Mouse (Mus musculus) urinary bladder, adult 2 months (tissue): ENCODE results near the gene Vamp5. TPM values are rescaled to one million over a fixed set of nuclear protein-coding genes. Genes with fewer than 3 reads are reported as not detected.

Experiments
- DNase-seq: peaks from one replicate; pipeline ENCODE4 v3.0.0; 2022; ENCODE audit warnings: low spot score
- polyA plus RNA-seq: library from polyadenylated mRNA; depleted of rRNA; stranded (reverse); fragments of >200 nt; gene quantifications from 2 replicates; pipeline ENCODE4 v1.2.3, GENCODE M21; 2012

The Vamp5 gene
- polyA plus RNA-seq, 1 experiment, result 102 TPM

DNA sequence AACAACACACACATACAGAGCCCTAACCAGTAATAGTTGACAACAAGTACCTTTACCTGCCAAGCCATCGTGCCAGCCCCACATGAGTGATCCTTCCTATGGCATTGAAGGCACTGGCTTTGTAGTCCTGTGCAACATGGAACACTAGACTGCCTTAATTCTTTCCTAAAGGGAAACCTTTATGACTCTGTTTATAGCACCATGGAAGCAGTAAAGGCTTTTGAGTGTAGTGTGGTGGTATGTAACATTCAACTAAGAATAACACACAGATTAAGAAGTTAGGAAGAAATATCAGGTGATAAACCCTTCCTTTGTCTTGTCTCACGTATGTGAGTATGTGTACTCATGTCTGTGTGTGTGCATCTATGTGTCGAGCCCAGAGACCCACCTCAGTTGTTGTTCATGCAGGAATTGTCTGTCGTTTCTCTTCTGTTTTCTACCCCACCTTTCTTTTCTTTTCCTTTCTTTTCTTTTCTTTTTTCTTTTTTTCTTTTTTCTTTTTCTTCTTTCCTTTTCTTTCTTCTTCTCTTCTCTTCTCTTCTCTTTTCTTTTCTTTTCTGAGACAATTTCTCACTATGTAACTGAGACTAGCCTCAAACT is 13.3 kb downstream of the Vamp5 start, which contains the start of gene Rnf181:
TSS of gene Rnf181 (minus strand) at position 113 of the 600 bp plus-strand sequence.
- no peak for DNase-seq

DNA sequence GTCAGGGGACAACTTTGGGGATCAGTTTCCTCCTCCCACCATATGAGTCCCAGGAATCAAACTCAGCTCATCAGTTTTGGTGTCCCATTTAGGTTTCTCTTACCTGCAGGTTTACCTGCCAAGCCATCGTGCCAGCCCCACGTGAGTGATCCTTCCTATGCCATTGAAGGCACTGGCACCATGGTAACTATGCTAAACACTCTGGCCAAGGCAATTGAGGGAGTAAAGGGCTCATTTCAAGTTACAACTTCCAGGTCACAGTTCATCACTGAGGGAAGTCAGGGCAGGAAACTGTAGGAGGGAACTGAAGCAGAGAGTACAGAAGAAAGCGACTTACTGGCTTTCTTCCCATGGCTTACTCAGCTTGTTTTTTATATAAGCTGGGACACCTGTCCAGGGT is 14.0 kb downstream of the Vamp5 start:
- no peak for DNase-seq

DNA sequence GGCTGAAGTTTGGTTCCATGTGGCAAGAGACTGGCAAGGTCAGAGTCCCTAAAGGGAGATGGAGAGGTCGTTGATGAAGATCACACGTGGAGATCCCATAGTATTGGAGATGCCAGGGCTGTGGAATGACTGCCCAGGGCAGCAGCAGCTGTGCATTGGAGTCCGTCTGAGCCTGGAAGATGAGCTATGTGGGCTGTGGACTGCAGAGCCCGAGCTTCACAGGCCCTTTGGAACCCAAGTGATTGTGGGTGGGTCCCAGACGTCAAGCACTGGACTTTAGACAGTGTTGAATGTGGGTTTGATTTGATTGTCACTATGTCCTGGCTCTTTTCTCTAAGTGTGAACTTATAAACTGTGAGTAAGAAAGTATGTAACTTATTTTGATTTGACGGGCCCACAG is 15.3 kb downstream of the Vamp5 start:
- DNase-seq, result no peak

DNA sequence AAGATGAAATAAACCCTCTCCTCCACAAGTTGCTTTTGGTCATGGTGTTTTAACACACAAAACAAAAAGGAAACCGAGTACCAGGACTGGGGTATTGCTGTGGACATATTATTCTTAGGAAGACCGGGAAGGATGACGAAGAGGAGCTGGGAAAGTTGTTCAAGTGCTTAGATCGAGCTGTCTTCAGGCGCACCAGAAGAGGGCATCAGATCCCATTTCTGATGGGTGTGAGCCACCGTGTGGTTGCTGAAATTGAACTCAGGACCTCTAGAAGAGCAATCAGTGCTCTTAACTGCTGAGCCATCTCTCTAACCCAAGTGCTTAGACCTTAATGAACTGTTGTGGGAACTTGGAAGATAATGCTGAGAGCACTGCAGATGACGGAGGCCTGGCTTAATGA is 16.3 kb downstream of the Vamp5 start:
- DNase-seq, result no peak

DNA sequence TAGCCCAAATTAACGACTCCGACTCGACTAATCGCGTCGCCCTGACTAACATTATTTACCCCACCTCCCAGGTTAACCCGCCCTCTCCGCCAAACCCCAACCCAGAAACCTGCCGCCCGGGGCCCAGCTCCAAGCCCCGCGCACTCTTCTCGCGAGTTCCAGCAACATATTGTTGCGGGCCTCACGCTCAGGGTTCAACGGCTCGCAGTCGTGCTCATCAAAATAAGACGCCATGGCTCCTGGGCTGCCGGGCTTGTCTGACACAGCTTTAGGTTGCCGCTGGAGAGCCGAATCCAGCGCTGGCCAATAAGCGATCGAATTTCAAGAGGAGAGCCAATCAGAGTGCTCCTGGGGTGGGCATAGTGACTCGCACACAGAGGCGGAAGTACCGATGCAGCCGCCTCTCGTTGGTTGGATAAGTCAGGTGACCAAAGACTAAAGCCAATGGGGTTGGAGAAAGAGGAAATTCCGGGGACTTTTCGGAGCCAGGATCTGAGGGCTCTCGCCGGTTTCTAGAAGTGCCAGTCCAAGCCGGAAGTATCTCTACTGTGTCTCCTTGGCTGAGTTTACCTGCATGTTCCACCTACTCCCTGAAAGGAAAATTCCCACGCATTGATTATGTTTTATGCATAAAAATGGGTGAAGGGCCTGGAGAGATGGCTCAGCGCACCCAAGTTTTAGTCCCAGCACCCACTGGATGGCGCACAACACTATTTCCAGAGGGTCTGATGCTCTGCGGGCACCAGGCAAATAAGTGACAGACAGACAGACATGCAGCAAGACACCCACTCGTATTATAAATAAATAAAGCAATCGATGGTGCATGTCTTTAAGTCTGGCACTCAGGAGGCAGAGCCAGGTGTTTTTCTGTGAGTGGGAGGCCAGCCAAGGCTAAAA is 17.9 kb downstream of the Vamp5 start:
- peak; percentile 75 for DNase-seq

DNA sequence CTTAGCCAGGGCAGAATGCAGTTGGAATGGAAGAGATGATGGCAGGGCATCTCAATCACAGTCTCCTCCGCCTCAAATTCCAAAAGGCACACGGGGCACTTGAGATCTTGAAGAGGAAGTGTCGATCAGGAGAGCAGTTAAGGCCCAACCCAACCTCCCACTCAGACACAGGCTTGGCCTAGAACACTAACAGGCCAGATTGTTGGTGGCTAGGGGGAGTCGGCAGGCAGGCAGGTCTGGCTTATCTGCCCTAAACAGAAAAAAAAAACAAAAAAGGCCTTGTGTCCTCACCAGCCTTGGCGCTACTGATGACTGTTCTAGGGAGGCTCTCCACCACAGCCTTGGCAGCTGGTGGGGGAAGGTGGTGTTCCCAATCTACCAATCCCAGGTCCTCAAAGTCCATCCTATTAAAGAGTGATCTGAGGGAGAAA is 19.1 kb downstream of the Vamp5 start:
- no peak for DNase-seq

DNA sequence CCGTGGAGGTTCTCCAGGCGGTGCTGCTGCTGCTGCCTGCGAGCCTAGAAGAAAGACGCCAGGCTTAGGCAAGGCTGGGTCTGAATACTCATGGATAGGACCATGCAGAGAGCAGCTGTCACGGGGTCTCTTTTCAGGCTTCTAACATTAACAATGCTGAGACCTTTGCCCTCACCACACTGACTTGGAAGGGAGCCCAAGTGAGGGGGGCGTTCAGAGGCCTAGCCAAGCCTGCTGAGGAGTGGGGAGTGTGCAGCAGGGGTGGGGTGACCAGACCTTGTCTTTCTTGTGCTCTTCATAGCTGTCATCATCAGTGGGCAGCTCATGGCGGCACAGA is 19.7 kb downstream of the Vamp5 start:
- DNase-seq, result no peak

DNA sequence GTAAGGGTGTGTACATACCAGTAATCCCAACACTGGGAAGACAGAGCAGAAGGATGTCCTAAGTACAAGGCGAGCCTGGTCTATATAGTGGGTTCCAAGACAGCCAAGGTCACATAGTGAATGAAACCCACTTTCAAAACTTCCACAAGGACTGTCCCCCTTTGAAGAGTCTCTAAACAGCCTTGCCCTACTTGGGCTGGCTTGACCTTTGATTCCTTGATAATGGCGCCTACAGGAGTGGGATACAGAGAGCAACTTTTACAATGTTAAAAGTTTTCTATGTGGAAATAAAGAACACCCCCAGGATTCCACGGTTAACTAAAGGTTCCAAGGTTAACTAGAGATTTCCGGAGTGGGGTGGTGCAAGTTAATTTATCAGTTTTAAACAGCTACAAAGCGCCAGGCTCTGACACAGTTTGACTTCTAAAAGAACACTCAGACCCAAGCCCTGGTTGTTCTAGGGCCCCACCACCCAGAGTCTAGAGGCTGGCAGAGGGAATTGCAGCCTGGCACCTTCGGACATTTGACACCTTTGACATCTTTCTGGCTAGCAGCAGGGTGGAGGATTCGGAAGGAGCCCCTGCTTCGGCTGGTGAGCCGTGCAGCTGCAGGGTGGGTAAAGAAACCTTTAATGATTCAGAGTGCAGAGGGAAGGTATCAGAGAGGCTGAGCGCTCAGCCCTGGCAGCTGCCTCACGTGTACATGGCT is 20.2 kb downstream of the Vamp5 start:
- DNase-seq, result no peak

DNA sequence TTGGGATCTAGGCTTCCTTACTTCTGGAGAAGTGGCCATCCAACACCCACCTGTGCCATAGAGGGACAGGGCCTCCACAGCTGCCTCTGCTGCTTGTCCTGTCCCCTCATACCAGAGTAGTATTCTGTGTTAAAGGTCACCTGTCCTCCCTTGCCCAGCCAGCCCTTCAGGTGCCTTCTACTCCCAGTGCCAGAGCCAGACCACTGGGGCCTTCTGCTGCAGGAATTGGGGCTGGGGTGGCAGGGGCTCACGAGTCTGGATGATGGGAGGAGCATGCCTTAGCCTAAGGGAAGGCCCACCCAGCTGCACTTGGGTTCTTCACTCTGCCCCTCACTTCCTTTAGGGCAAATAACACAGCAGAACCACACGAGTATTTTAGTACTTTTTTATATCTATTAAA is 20.9 kb downstream of the Vamp5 start:
- no peak for DNase-seq

DNA sequence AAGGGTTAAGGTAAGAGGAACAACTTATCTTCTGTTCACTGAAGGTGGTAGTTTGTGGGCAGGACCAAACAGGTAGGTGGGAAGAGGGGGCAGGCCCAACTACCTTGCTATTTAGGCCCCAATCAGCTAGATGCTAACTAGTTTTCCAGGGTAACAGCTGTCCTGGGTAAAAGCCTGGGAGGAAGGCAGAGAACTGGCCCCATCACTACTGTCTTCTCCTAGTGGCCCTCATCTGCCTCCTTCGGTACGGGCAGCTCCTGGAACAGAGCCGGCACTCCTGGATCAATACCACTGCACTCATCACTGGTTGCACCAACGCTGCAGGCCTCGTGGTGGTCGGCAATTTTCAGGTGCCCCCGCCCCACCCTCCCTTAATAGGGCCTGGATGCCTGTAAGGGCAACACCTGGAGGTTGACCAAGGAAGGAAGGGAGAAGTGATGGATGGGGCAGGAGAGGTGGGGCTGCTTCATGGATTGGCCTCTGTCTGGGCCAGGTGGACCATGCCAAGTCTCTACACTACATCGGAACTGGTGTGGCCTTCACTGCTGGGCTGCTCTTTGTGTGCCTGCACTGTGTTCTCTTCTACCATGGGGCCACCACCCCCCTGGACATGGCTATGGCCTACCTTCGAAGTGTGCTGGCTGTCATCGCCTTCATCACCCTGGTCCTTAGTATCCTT is 22.0 kb downstream of the Vamp5 start:
- no peak for DNase-seq

DNA sequence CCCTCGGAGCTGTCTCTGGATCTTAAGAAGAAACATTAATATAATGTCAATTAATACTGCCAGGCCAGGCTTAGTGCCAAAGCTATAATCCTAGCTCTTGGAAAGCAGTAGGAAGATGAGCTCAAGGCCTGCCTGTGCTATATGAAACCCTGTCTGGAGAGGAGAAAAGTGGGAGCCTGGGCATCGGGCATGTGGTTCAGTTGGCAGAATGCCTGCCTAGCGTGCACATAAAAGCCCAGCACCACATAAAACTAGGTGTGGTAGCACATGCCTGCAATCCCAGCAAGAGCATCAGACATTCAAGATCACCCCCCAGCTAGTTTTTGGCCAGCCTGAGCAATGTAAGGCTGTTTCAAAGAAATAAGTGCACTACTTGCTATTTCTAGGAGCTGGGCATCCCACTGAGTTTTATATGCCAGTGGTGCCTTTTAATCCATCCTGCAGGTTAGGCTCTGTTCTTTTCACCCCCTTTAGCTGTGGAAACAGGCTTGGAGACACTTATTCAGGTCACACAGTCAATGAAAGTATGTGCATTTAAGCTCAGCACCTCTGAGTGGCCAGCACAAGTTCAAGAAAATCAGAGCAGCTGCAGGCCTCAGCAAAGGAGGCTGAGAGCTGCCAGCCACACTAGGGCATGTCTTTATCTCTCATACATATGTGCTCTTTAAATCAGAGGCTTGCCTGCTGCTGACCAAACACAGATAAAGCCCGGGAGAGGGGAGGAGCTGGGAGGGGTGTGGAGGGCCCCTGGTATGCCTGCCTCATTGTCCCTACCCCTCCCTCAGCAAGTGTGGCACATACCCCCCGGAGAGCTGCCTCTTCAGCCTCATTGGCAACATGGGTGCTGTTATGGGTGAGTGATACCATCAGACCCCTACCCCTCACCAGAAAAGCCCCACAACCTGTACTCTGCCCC is 22.8 kb downstream of the Vamp5 start:
- no peak for DNase-seq

DNA sequence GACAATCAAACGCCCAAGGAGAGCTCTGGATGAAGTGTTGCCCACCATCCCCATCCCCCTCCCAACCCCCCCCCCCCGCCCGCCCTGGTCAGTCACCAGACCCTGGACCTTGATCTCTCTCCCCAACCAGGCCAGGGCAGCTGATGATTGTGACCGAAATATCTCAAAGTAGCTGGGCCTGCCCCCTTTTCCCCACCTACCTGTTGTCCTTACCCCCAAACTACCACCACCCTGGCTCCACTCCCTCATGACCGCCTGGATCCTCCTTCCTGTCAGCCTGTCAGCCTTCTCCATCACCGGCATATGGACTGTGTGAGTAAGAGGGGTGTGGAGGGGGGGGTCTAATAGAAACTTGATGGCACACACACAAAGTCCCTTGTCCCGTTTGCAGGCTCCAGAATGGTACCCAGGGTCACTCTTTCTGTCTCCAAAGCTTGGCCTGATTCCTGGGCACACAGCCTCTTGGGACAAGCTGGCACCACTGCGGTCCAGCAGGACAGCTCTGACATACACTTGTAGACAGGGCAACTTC is 24.2 kb downstream of the Vamp5 start:
- no peak for DNase-seq

DNA sequence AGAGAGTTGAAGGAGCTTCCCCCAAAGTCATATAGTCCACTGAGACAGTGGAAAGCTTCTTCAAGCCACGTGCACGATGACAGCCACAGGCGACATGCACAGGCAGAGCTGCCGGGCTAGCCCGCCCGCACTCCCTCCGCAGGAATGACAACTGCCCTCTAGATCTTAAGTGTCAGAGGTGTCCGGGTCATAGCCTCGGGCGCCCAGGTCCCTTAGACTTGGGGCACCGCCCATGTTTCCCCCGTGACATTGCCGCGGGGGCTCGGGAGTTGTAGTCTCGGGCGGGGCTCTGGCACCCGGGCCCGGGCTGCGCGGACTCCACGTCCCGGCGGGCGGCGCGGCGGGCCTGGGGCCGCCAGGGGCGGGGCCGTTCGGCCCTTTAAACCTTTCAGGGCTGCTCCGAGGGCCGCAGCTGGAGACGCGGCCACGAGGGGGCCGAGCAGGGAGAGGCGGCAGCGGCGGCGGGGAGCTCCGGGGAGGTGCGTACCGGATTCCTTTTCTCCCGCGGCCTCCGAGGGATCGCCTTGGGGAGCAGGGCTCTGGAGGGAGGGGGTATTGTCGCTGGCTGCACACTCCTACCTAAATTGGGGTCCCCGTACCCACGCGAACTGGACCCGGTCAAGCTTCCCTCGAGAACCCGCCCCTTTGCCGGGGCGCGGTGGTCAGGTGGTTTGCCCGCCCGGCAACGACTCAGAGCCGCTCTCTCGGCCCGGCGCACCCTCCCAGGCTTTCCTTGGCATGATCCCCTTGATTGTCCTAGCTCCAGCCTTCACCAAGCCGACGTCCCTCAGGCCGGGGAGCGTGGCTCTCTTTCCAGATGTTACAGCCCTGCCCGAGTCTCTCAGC is 25.0 kb downstream of the Vamp5 start, which contains the start of gene Tmem150a:
TSS of gene Tmem150a (plus strand) at position 382 of the 846 bp plus-strand sequence.
- peak; percentile 73 for DNase-seq

DNA sequence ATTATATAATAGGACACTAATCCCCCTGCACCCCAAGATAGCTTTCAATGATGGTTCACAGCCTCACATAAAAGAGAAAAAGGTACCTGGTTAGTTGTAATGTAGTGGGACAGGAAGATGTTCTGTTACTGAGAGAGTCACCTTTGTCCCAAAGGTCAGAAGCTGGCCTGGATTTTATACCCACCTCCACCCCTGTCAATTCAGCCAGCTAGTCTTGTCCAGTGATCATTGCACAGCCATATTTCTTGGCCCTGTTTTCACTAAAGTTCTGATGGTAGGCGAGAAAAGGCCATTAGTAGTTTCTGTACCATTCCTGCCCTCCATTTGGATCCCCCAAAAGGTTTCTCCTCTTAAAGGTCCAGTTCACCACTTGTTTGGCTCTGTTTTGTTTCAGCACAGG is 26.2 kb downstream of the Vamp5 start:
- DNase-seq, result no peak

DNA sequence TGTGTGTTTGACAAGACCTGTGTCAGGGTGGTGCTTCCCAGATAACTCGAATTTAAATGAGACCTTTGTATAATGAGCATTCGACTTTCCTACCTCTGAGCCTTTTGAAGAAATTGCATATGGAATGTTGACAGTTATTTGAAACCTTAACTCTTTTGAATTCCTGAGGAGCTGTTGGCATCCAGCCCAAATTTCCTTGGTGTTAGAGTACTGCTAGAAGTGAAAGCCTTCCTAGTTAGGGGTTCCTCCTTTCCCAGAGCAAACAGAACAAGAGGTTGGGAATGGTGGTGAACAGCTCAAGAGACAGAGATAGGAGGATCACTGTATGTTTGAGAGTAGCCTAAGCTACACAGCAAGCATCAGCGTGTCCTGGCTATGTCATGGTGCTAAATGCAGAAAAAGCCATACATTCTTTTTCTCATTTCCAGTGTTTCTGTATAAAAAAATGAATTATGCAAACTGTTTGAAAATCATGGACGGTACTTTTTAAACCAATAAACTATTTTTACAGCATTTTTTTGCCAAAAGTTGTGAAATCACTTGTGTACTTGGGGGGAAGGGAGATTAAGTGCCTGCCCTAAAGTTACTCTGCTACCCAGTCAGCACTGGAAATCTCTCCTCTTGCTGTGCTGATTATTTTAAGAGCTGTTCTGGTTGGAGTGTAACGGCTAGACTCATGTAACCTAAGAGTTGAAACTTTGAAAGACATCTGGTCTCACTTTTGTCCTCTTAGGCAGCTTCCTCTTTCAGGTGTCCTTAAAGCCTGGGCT is 27.4 kb downstream of the Vamp5 start:
- no peak for DNase-seq

DNA sequence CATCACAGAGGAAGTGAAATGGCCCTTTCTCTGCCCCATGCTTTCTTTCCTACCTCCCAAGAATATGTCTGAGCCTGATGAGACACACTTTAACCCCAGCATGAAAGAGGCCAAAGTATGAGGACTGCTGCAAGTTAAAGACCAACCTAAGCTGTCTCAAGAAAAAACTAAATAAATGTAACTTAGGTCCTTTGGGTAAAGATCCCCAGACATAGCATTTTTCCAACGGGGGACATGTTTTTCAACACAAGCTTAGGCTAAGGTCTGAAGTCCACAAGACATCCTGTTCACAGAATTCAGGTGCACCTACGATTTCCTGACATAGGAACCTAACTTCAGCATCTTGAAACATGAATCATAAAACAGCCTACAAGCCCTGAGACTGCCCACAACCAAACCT is 30.1 kb downstream of the Vamp5 start:
- no peak for DNase-seq

DNA sequence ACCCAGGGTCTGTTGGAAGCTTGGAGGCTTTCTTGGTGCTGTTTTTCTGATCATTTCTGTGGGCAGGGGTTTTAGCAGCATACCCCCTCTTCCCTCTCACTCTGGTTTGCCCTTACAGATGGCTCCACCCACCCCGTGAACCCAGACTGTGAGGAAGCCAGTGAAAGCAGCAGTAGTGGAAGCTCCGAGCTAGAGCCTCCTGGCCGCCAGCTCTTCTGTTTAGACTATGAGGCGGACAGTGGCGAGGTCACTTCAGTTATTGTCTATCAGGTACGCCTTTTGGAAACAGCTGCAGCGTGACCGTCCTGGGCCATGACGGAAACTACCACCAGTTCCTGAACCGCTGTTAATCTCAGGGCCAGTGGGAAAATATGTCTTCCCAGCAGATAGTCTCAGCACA is 31.9 kb downstream of the Vamp5 start:
- no peak for DNase-seq

DNA sequence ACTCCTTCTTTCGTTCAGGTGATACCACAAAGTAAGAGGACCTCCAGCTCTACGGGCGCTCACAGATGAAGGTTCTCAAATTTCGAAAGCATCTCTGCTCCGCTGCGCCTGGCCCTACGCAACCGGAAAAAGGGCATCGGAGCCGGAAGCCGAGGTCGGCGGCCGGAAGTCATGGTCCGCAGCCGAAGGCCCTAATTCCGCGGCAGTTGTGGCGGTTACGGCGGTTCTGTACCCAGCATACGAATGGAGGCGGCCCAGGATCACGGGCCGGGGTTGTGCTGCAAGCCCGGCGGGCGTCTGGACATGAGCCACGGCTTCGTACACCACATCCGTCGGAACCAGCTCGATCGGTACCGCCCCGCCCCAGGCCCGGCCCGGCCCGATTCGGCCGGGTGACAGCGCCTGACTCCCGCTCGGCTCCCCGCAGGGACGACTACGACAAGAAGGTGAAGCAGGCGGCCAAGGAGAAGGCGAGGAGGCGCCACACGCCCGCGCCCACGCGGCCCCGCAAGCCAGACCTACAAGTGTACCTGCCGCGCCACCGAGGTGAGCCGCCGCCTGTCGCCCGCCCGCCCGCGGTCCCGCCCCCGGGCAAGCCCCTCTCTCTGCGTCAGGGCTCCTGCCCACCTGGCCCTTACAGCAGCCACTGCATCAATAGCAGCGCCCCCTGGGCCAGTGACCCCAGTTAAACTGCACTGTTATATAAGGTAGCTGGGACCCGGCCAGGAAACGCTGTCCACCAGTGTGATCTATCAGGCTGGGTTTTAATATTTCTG is 32.9 kb downstream of the Vamp5 start, which contains the start of gene 0610030E20Rik:
TSS of gene 0610030E20Rik (plus strand) at position 152 of the 776 bp plus-strand sequence.
- peak; percentile 68 for DNase-seq
